Mouse (Mus musculus): Measurements from ENCODE around the gene Mbnl1.

Mbnl1 gene

GRCm38 (mm10) chr3:60568801-60569568, 96.4 kb downstream of the Mbnl1 start:
- DNase-seq (ENCODE audit: low spot score), result no peak

GRCm38 (mm10) chr3:60569781-60570180, 97.2 kb downstream of the Mbnl1 start:
- no peak for DNase-seq (ENCODE audit: low spot score)

DNA sequence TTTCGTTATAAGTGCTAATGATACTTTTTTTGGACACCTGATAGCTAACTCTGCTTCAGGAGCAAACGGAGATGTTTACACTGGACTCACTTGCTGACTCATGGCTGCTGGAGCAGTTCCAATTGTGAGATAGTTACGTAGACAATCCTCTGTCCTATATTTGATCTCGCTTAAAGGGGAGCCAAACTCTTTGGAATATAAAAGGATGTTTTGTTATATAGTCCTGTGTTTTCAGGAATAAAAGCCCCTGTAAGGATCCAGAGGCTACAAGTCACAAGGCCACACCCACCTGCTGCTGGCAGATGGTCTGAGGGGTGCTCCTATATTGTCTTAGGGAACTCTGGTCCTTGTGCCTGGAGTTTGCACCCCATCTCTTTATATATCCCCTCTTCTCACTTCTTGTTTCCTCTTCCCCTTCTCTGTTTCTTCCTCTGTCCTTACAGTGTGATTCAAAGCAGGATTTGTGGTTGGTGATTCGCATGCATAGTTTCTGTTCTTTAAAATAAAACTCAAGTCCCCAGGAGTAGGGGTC, 97.9 kb downstream of the Mbnl1 start:
- DNase-seq (ENCODE audit: low spot score), result peak; percentile 52

GRCm38 (mm10) chr3:60571493-60571892, 98.9 kb downstream of the Mbnl1 start:
- DNase-seq (ENCODE audit: low spot score), result no peak

DNA sequence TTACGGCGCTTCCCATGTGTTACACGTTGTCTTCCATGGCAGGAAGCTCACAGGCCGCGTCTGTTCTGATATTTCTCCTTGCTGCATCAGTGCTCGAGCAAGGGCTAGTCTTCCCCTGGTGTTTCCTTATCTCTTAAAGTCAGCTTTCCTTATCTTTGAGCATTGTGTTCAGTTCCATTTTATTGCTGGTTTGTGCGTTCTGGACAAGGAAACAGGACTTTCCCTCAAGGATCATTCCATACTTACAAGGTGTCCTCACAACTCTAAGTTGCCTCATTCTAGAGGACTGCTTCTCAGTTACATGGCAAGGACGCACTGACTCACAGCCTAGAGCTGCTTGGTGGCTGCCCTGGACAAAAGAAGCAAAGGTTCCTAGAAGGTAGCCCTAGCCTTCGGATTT, 101.6 kb downstream of the Mbnl1 start:
- DNase-seq (ENCODE audit: low spot score), result no peak

GRCm38 (mm10) chr3:60574849-60575524, 102.4 kb downstream of the Mbnl1 start:
- DNase-seq (ENCODE audit: low spot score), result no peak

DNA sequence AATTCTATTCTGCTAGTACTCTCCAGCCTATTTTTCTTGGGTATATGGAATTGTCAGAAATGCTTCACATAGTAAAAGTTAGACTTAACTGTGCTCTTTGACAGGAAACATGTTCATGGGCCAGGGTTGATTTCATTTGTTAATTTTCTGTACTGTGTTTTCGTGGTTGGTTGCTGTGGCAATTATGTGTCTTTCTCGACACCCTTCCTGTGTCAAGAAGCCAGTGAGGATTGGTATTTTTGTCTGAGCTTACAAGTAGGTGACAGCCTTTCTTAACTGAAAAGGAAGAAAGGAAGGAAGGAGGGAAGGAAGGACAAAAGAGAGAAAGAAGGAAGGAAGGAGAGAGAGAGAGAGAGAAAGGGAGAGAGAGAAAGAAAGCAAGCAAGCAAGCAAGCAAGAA, 103.3 kb downstream of the Mbnl1 start:
- no peak for DNase-seq (ENCODE audit: low spot score)

DNA sequence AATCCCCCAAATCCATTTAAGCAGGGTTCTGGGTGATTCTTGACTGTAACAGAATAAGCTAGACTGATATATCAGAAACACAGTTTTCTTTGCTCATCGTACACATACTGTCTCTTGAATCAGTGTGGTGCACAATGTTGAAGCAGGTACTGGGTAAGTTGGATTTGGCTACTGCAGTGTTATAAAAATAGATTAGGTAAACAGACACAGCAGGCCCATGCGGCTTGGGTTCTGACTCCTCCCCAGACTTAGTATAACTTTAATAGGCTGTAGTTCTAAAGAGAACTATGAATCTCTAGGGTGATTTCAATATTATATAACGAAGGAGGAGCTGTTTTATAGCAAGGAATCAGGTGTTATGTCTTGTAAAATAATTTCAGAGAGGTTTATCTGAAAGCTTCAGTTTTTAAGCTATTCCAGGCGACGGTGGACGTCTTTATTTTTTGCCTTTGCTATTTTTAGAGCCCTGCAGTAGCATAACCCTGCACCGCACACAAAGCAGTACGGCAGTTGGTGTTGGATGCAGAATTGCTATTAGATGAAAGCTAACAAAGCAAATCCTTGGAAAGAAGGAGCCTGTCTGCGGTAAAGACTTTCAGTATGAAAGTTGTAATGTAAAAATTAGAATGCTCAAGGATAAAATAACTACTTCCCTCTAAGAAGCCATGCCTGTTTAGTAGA, 103.9 kb downstream of the Mbnl1 start:
- no peak for DNase-seq (ENCODE audit: low spot score)

GRCm38 (mm10) chr3:60579880-60580279, 107.2 kb downstream of the Mbnl1 start:
- DNase-seq (ENCODE audit: low spot score), result no peak

DNA sequence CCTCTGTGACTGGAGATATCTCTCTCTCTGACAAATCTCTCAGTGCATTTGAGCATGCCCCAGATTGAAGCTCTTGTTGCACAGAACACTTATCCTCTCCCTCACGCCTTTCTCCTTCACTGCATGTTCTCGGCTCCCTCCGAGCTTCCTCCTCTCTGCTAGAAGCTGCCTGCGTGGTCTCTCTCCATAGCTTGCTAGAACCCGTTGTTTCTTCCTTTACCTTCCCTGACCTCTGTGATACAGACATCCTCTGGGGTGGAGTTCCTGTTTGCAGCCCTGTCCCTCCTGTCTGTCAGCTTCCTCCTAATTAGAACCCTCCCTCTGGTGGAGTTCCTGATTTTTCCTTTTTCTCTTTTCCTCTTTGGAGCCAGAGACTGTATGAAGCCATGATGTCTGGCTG, 108.1 kb downstream of the Mbnl1 start:
- no peak for DNase-seq (ENCODE audit: low spot score)

- no peak for DNase-seq (ENCODE audit: low spot score)
Observed at GRCm38 (mm10) chr3:60582154-60582553, 109.5 kb downstream of the Mbnl1 start.

DNA sequence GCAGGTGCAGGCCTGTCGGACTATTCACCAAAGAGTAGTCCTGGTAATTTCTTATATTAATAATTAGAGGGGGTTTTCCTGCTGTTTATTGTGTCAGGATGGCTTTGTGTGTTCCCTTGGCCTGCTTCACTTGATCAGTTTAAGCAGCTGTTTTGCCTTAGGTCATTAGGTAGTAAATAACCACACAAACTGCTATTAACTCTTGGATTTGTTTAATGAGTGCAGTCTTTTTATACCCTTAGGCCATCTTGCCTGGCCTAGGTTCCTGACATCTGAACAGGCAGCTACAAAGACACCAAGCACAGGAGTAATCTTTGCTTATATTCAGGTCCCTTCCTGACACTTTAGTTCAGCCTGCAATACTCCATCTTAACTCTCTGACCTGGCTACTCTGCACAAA, 110.0 kb downstream of the Mbnl1 start:
- no peak for DNase-seq (ENCODE audit: low spot score)

DNA sequence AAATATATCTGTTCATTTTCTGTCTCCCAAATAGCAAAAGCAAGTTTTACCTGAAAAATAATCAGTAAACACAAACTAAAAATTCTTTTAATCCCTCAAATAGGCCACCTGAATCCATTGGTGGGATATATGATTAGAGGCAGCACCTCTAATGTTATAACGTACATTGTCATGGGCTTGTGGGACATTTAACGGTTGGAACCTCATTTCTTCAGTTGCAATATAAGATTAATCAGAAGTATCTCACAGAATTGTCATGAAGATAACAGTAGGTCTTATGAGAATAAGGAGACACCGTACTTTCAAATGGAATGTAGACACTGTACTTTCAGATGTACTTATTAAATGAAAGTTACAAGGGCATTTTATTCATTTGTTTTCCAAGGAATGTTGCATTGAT, 112.1 kb downstream of the Mbnl1 start:
- DNase-seq (ENCODE audit: low spot score), result no peak

- DNase-seq (ENCODE audit: low spot score), result no peak
Observed at GRCm38 (mm10) chr3:60586046-60586445, 113.4 kb downstream of the Mbnl1 start.

- DNase-seq (ENCODE audit: low spot score), result no peak
Observed at GRCm38 (mm10) chr3:60587149-60587548, 114.5 kb downstream of the Mbnl1 start.

GRCm38 (mm10) chr3:60589361-60589760, 116.7 kb downstream of the Mbnl1 start:
- no peak for DNase-seq (ENCODE audit: low spot score)

DNA sequence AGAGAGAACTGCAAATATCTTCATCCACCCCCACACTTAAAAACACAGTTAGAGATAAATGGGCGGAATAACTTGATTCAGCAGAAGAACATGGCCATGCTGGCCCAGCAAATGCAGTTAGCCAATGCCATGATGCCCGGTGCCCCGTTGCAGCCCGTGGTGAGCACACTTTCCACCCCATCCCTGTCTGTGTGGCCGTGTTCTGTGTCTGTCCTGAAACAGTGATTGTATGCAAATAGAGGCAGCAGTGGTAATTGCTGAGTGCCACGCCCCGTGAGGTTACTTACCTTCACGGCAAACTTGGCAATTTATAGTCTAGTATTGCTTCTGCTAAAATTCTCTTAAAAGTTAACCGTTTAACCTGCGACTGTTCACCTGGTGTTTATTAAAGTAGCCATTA, 123.0 kb downstream of the Mbnl1 start:
- no peak for DNase-seq (ENCODE audit: low spot score)

GRCm38 (mm10) chr3:60596985-60597384, 124.4 kb downstream of the Mbnl1 start:
- DNase-seq (ENCODE audit: low spot score), result peak; percentile 50

DNA sequence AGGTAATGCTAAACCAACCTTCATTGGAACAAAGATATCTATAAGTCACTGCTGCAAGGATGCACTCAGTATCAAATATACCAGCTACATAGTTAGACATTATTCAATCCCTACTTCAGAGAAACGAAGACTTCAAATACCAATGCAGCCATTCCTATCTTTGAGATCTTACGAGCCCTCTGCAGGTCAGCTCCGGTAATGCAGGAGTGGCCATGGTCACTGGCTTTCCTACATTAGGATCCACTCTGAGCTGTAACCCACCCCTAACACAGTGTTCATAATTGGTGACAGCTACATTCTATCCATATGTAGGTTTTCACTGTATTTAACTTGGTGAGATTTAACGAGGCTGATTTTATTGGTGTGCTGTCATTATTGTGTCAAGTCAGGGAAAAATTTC, 129.1 kb downstream of the Mbnl1 start:
- DNase-seq (ENCODE audit: low spot score), result no peak

DNA sequence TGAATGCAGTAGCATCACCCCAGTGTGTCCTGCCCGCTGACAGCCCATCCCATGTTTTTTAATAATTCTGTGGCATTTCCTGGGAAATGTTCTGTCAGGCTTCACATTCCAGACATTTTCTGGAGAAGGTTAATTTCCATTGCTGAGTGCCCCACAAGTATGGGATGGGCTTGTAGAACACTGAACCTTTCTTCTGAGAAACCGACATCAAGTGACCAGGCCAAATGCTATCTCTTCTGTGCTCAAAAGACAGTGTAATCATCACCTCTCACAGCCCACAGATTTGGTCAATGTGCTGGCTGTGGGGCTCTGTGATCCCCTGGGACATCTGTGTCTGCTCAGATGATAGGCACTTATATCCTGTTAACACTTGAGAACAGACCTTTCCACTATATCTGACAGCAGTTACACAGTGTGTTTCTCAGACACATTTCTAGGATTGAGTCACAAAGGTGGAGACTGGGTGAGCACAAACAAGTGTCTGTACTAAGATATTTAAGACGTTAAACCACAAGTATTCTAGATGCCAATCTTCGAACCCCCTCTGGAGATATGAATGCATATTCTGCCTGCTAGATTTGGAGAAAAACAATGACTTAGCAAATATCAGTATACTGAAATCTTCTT, 130.4 kb downstream of the Mbnl1 start:
- DNase-seq (ENCODE audit: low spot score), result no peak

DNA sequence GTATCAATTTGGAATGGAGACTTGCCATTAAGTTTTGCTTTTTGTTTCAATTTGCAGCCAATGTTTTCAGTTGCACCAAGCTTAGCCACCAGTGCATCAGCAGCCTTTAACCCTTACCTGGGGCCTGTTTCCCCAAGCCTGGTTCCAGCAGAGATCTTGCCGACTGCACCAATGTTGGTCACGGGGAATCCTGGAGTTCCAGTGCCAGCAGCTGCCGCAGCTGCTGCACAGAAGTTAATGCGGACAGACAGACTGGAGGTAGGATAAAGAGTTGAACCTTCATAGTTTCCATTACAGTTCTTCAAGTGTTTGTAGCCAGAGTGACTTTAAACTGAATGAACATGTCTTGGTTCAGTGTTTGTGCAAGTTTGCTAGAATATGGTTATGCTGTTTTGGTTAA, 131.0 kb downstream of the Mbnl1 start:
- DNase-seq (ENCODE audit: low spot score), result no peak

DNA sequence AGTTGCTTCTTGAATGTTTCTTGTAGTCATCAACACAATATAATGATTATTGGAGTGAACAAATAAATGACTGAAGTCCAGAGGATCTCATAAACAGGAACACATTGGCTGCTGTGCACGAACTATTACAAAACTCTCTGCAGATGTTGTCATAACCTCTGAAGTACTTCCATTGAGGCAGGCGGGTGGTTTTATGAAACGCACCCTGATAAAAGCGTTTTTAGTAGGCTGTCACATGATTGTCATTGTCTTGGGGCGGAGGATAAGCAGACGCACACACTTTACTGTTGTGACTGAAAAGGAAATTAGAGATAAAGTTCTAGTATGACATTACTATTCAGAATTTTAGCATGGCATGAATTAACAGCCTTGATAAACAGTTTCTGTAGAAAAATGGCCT, 131.6 kb downstream of the Mbnl1 start:
- no peak for DNase-seq (ENCODE audit: low spot score)
